Mouse (Mus musculus) lung, adult 2 months (tissue): ENCODE measurements around the gene Trp53rkb. TPM values are rescaled to one million over a fixed set of nuclear protein-coding genes. Genes with fewer than 3 reads are reported as not detected.

Experiments
- DNase-seq: peaks from one replicate; pipeline ENCODE4 v3.0.0; 2022
- H3K4me1 ChIP-seq: fragments of 200-500 bp; 2 replicates; pipeline ENCODE4 v1.6.1; 2011; ENCODE audit warnings: low read length; ENCODE audit not compliant: control insufficient read depth, insufficient read depth
- H3K4me3 ChIP-seq: fragments of 200-500 bp; replicated peaks from 2 replicates; pipeline ENCODE3; 2011; ENCODE audit warnings: low read depth, mild to moderate bottlenecking, control low read depth, low read length; ENCODE audit errors: extremely low read depth
- CTCF ChIP-seq: fragments of 200-500 bp; IDR thresholded peaks from 2 replicates; pipeline ENCODE4 v1.5.1; 2011; ENCODE audit warnings: mild to moderate bottlenecking, low read length, control low read depth; ENCODE audit not compliant: insufficient read depth
- POLR2A ChIP-seq: fragments of 200-500 bp; IDR thresholded peaks from 2 replicates; pipeline ENCODE4 v1.6.1; 2011; ENCODE audit warnings: low read depth, mild to moderate bottlenecking, control low read depth, low read length, borderline replicate concordance; ENCODE audit errors: extremely low read depth
- WGBS: fragments of 180-500 bp; shearing (Covaris S2); methylation state at CpG from one replicate; pipeline ENCODE4 v1.1.7; 2018; 5-methylcytosine and 5-hydroxymethylcytosine counted together
- polyA plus RNA-seq: library from polyadenylated mRNA; depleted of rRNA; stranded (reverse); fragments of >200 nt; gene quantifications from 2 replicates; pipeline ENCODE4 v1.2.3, GENCODE M21; 2012

Trp53rkb gene
- polyA plus RNA-seq, 1 experiment = 3.5 TPM

DNA sequence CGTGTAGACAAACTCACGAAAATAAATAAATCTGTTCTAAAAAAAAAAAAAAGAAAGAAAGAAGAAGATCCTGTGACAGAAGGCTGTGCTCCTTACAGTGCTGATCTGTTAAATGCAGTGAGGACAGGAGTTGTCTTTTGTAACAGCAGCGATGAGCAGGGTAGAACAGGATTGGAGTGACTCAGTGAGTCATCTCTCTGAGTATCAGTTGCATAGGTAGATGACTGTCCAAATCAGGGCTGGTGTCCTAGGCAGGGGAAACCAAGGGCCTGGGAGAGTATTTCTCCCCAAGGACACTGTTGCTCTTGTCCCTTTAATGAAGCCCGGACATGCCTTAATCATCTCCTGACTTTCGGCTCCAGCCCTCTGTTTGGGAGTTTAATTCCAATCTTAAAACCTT is 17.2 kb downstream of the Trp53rkb start:
- TF ChIP-seq CTCF (no peak), POLR2A (no peak)
- WGBS = 88% methylated on average over 5 of the region's 5 CpGs
- Histone ChIP-seq H3K4me3 (no peak overlapping the region), H3K4me1 (peaks cover 12% of the 10 kb centered on the region)
- no peak for DNase-seq

GRCm38 (mm10) chr2:166810821-166811220 is 18.5 kb downstream of the Trp53rkb start:
- no peak for TF ChIP-seq POLR2A
- no peak for DNase-seq
- 79% methylated on average over 10 of the region's 10 CpGs for WGBS
- Histone ChIP-seq H3K4me1 (peaks cover 12% of the 10 kb centered on the region), H3K4me3 (no peak overlapping the region)

GRCm38 (mm10) chr2:166818463-166819143 is 26.3 kb downstream of the Trp53rkb start:
- WGBS = 75% methylated on average over 9 of the region's 9 CpGs
- Histone ChIP-seq H3K4me3 (no peak overlapping the region), H3K4me1 (peaks cover 15% of the 10 kb centered on the region)
- TF ChIP-seq CTCF (no peak), POLR2A (no peak)
- DNase-seq = no peak

- DNase-seq = no peak
Measured at GRCm38 (mm10) chr2:166819849-166820248, 27.5 kb downstream of the Trp53rkb start.

DNA sequence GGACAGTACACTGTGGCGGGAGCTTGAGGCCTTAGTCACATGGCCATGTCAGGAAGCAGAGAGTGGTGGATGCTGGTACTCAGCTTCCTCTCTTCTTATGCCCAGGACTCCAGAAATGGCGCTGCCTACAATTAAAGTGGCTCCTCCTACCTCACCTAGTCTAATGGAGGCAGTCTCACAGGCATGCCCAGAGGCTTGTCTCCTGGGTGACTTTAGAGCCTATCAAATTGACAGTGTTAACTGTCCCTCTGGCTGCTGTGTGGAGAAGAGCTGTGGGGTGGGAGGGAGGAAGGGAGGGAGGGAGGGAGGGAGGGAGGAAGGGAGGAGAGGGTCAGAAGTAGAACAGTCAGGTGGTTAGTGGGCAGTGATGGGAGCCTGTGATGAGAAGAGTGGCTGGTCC is 28.5 kb downstream of the Trp53rkb start:
- WGBS = 33% methylated on average over 2 of the region's 2 CpGs
- DNase-seq = no peak
- Histone ChIP-seq H3K4me1 (peaks cover 15% of the 10 kb centered on the region), H3K4me3 (no peak overlapping the region)
- TF ChIP-seq CTCF = no peak
- no peak for TF ChIP-seq POLR2A

More at GRCm38 (mm10) chr2:166819849-166820248, 27.5 kb downstream of the Trp53rkb start:
- Histone ChIP-seq H3K4me1 (peaks cover 15% of the 10 kb centered on the region), H3K4me3 (no peak overlapping the region)
- TF ChIP-seq CTCF (no peak), POLR2A (no peak)
- WGBS = 66% methylated on average over 8 of the region's 8 CpGs

GRCm38 (mm10) chr2:166821406-166821805 is 29.1 kb downstream of the Trp53rkb start:
- WGBS = 84% methylated on average over 3 of the region's 3 CpGs

GRCm38 (mm10) chr2:166822119-166822826 is 29.9 kb downstream of the Trp53rkb start:
- H3K4me1 ChIP-seq = peaks cover 15% of the 10 kb centered on the region
- 55% methylated on average over 10 of the region's 10 CpGs for WGBS

More at GRCm38 (mm10) chr2:166821406-166821805, 29.1 kb downstream of the Trp53rkb start:
- DNase-seq = no peak
- H3K4me3 ChIP-seq = no peak overlapping the region
- TF ChIP-seq CTCF (no peak), POLR2A (no peak)
- peaks cover 15% of the 10 kb centered on the region for H3K4me1 ChIP-seq

GRCm38 (mm10) chr2:166822901-166823300 is 30.6 kb downstream of the Trp53rkb start:
- Histone ChIP-seq H3K4me1 (peaks cover 15% of the 10 kb centered on the region), H3K4me3 (no peak overlapping the region)
- WGBS = 76% methylated on average over 2 of the region's 2 CpGs
- no peak for DNase-seq
- TF ChIP-seq CTCF = no peak
- no peak for TF ChIP-seq POLR2A

More at GRCm38 (mm10) chr2:166822119-166822826, 29.9 kb downstream of the Trp53rkb start:
- DNase-seq = no peak
- H3K4me3 ChIP-seq = no peak overlapping the region
- TF ChIP-seq CTCF (no peak), POLR2A (no peak)

DNA sequence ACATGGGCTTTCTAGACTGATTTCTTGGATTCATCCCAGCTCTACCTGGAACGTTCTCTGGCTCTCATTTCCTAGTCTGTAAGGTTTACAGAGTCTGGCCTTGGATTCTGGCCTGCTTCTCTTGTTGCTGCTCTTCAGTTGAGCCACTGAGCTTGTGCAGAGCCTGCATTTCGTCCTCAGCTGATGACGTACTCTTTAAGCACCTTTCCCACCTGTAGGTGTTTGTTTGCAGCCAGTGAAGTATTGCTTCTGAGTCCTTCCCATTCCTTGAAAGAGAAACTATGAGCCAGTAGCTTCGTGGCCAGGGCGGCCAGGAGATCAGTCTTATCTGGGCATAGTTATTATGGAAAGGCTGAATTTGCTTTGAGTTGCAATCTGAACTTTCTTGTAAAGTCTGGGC is 32.1 kb downstream of the Trp53rkb start:
- TF ChIP-seq CTCF = no peak
- TF ChIP-seq POLR2A = no peak
- 73% methylated on average over 5 of the region's 5 CpGs for WGBS
- Histone ChIP-seq H3K4me3 (no peak overlapping the region), H3K4me1 (peaks cover 15% of the 10 kb centered on the region)
- no peak for DNase-seq

- DNase-seq = no peak
Measured at GRCm38 (mm10) chr2:166824998-166825397, 32.7 kb downstream of the Trp53rkb start.

More at GRCm38 (mm10) chr2:166824998-166825397, 32.7 kb downstream of the Trp53rkb start:
- TF ChIP-seq POLR2A (no peak), CTCF (no peak)
- H3K4me1 ChIP-seq = peaks cover 12% of the 10 kb centered on the region
- WGBS = 78% methylated on average over 5 of the region's 5 CpGs
- no peak overlapping the region for H3K4me3 ChIP-seq
